Mouse (Mus musculus): Measurements from ENCODE around the gene Vars. TPM values are rescaled to one million over a fixed set of nuclear protein-coding genes. Genes with fewer than 3 reads are reported as not detected.
"Not testable (repeated sequence)": the region's sequence is repeated elsewhere in the genome, so short reads cannot be mapped to it uniquely, and the experiment has no call there.

Gene Vars
- total and polyA plus RNA-seq, 2 experiments from 2014 or later = 40.9 to 97.8 TPM

DNA sequence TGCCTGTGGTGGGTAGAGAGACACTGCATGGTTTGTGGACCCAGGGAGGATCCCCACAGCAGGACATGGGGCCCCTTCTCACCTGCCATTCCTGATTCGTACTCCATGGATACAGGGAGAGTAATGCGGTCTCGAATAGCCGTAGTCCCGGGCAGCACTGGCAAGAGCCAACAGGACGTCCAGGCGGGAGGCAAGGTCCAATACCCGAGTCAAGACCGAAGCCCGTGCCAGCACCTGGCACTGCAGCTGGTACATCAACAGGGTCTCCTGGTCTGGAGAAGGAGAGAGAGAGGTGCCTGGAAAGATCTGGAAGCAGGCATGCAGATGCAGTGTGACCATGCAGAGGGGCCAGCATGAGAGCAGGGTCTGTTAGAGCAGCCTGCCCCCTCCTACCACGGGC, 30.5 kb downstream of the Vars start:
- WGBS = 90% methylated on average over 11 of the region's 11 CpGs
- no peak overlapping the region for H3K4me2 ChIP-seq (ENCODE audit: low read depth, low read length, poor library complexity, severe bottlenecking)
- no peaks in the 10 kb centered on the region for H3K9me3 ChIP-seq (ENCODE audit: low read length)
- no peak for TF ChIP-seq CTCF (IDR thresholded peaks at IDR 0.05)
- no peak for ATAC-seq (ENCODE audit: low FRiP score)
- no peaks in the 10 kb centered on the region for H3K27me3 ChIP-seq (ENCODE audit: insufficient read depth, low read length)
- no peaks in the 10 kb centered on the region for H3K36me3 ChIP-seq (ENCODE audit: insufficient read depth, low read length)
- no peak overlapping the region for H3K9ac ChIP-seq (replicated peaks; ENCODE audit: low read length, poor library complexity, severe bottlenecking)
- H3K27ac ChIP-seq (ENCODE audit: low read depth, low read length) = no peak overlapping the region
- no peak overlapping the region for H3K4me3 ChIP-seq (ENCODE audit: low read depth, low read length)
- no peak for DNase-seq (ENCODE audit: low spot score)
- no peaks in the 10 kb centered on the region for H3K4me1 ChIP-seq (ENCODE audit: insufficient read depth, low read length)

DNA sequence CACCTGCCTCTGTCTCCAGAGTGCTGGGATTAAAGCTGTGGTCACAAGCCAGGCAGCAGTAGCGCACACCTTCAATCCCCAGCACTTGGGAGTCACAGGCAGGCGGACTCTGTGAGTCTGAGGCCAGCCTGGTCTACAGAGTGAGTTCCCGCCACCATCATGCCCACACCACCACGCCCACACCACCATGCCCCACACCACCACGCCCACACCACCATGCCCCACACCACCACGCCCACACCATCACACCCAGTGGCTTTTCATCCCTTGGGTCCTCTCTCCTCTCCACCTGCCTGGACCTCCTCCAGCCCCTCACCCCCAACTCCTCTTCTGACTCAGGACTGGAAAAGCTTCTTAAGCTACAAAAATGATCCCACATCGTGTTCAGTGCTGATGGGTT, 31.1 kb downstream of the Vars start:
- 91% methylated on average over 7 of the region's 7 CpGs for WGBS

DNA sequence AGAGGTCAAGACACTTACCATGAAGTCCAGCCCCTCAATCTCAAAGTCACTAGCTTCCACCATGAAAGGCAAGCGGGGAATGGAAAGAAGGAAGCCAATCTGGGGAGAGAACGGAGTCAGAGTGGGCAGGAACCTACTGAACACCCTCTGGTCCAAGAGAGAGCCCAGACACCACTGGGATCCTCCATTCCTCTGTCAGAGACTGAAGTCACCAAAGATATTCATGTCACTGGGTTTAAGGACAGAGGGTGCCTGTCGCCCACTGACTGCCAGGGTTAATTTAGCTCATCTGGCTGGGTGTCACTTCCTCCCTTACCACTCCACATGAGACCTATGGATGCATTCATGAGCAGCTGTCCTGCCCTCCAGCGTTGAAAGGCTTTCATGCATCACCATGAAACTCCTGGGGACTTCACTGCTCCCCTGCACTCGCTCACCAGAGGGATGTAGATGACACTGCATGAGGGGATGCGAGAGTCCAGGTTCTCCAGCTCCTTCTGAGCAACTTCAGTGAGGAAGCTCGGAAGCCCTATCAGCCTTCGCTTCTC, 31.6 kb downstream of the Vars start:
- no peak for DNase-seq (ENCODE audit: low spot score)
- Histone ChIP-seq H3K9ac (replicated peaks; ENCODE audit: low read length, poor library complexity, severe bottlenecking) (no peak overlapping the region), H3K36me3 (ENCODE audit: insufficient read depth, low read length) (no peaks in the 10 kb centered on the region), H3K9me3 (ENCODE audit: low read length) (no peaks in the 10 kb centered on the region), H3K27ac (ENCODE audit: low read depth, low read length) (no peak overlapping the region), H3K4me1 (ENCODE audit: insufficient read depth, low read length) (no peaks in the 10 kb centered on the region), H3K4me2 (ENCODE audit: low read depth, low read length, poor library complexity, severe bottlenecking) (no peak overlapping the region), H3K4me3 (ENCODE audit: low read depth, low read length) (no peak overlapping the region), H3K27me3 (ENCODE audit: insufficient read depth, low read length) (no peaks in the 10 kb centered on the region)
- ATAC-seq (ENCODE audit: low FRiP score) = no peak
- 75% methylated on average over 8 of the region's 8 CpGs for WGBS
- TF ChIP-seq CTCF (IDR thresholded peaks at IDR 0.05) = no peak

More for the DNA sequence above, 31.1 kb downstream of the Vars start:
- no peak overlapping the region for H3K4me3 ChIP-seq (ENCODE audit: low read depth, low read length)
- no peaks in the 10 kb centered on the region for H3K27me3 ChIP-seq (ENCODE audit: insufficient read depth, low read length)
- DNase-seq (ENCODE audit: low spot score) (no peak), ATAC-seq (ENCODE audit: low FRiP score) (no peak)
- no peaks in the 10 kb centered on the region for H3K9me3 ChIP-seq (ENCODE audit: low read length)
- no peaks in the 10 kb centered on the region for H3K4me1 ChIP-seq (ENCODE audit: insufficient read depth, low read length)
- no peaks in the 10 kb centered on the region for H3K36me3 ChIP-seq (ENCODE audit: insufficient read depth, low read length)
- no peak overlapping the region for H3K4me2 ChIP-seq (ENCODE audit: low read depth, low read length, poor library complexity, severe bottlenecking)
- no peak overlapping the region for H3K9ac ChIP-seq (replicated peaks; ENCODE audit: low read length, poor library complexity, severe bottlenecking)
- H3K27ac ChIP-seq (ENCODE audit: low read depth, low read length) = no peak overlapping the region
- TF ChIP-seq CTCF (IDR thresholded peaks at IDR 0.05) = no peak

DNA sequence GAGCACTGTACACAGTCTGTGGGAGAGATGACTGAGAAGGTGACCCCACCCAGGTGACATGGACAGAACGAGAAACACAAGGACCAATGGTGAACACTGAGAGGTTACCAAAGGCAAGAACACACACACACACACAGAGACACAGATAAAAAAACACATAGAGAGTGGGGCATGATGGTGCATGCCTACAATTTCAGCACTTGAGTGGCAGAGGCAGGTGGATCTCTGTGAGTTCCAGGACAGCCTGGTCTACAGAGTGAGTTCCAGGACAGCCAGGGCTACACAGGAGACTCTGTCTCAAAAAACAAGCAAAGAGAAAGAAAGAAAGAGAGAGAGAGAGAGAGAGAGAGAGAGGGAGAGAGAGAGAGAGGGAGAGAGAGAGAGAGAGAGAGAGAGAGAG, 32.9 kb downstream of the Vars start:
- not testable (repeated sequence) for H3K9me3 ChIP-seq (ENCODE audit: low read length); H3K36me3 ChIP-seq (ENCODE audit: insufficient read depth, low read length); H3K27ac ChIP-seq (ENCODE audit: low read depth, low read length); ATAC-seq (ENCODE audit: low FRiP score); DNase-seq (ENCODE audit: low spot score); H3K4me2 ChIP-seq (ENCODE audit: low read depth, low read length, poor library complexity, severe bottlenecking); H3K9ac ChIP-seq (replicated peaks; ENCODE audit: low read length, poor library complexity, severe bottlenecking); H3K4me1 ChIP-seq (ENCODE audit: insufficient read depth, low read length); H3K4me3 ChIP-seq (ENCODE audit: low read depth, low read length); H3K27me3 ChIP-seq (ENCODE audit: insufficient read depth, low read length)
- 77% methylated on average over 1 of the region's 1 CpGs for WGBS

DNA sequence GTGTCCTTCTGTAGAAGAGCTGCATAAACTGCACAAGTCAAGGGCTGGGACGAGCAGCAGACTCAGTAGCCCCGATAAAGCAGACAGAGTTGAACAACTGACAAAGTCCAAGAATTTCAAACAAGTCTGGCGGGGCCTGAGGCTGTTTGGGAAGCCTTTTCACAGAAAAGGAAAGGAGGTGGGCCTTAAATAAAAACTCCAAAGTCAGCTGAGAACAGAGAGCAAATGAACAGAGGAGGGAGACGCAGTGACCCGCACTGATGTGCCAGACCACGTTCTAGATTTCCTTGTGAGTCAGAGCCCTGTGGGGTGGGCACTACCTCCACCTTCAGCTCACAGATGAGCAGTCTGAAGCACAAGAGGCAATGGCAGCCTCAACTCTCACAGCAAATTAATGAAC, 34.1 kb downstream of the Vars start:
- TF ChIP-seq CTCF (IDR thresholded peaks at IDR 0.05) = no peak

DNA sequence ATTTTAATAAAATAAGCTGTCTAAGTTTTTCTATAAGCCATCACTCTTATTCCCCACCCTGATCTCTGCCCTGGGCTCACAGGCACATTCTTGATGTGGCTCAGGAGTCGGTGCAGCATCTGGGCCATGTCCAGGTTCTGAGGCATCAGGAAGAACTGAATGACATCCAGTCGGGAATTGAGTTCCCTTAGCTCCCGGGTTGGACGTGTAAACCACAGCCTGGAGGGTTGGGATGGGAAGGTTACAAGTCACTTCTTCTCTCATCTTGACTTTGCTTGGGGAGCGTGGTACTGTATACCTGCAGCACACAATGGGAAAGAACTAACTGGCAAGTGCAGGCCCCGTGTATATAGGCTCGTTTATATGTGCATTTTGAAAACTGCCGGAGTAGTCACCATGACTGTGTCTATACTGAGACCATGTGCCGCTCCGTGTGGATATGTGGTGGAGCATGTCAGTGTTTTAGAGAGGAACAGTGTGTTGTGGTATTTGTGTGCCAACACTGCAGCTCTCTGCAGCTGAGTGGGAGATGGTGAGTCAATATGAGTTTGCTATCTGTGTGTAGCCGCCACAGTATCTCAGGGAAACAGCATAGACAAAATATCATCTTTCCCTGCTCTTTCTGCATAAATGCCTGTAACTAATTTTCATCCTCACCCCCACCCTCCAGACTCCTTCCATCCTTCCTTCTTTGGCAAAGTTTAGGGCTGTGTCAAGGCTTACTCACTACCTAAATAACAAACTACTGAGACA, 38.5 kb downstream of the Vars start:
- no peaks in the 10 kb centered on the region for H3K4me1 ChIP-seq (ENCODE audit: insufficient read depth, low read length)
- no peak overlapping the region for H3K4me2 ChIP-seq (ENCODE audit: low read depth, low read length, poor library complexity, severe bottlenecking)
- H3K27me3 ChIP-seq (ENCODE audit: insufficient read depth, low read length) = no peaks in the 10 kb centered on the region
- TF ChIP-seq CTCF (IDR thresholded peaks at IDR 0.05) = no peak
- H3K4me3 ChIP-seq (ENCODE audit: low read depth, low read length) = no peak overlapping the region
- ATAC-seq (ENCODE audit: low FRiP score) = no peak
- no peak overlapping the region for H3K27ac ChIP-seq (ENCODE audit: low read depth, low read length)
- H3K9me3 ChIP-seq (ENCODE audit: low read length) = no peaks in the 10 kb centered on the region
- H3K9ac ChIP-seq (replicated peaks; ENCODE audit: low read length, poor library complexity, severe bottlenecking) = no peak overlapping the region
- DNase-seq (ENCODE audit: low spot score) = no peak
- WGBS = 90% methylated on average over 11 of the region's 11 CpGs
- H3K36me3 ChIP-seq (ENCODE audit: insufficient read depth, low read length) = no peaks in the 10 kb centered on the region

More for the DNA sequence above, 34.1 kb downstream of the Vars start:
- Histone ChIP-seq H3K27ac (ENCODE audit: low read depth, low read length) (no peak overlapping the region), H3K4me3 (ENCODE audit: low read depth, low read length) (no peak overlapping the region), H3K9ac (replicated peaks; ENCODE audit: low read length, poor library complexity, severe bottlenecking) (no peak overlapping the region), H3K4me1 (ENCODE audit: insufficient read depth, low read length) (no peaks in the 10 kb centered on the region), H3K36me3 (ENCODE audit: insufficient read depth, low read length) (no peaks in the 10 kb centered on the region), H3K9me3 (ENCODE audit: low read length) (no peaks in the 10 kb centered on the region), H3K4me2 (ENCODE audit: low read depth, low read length, poor library complexity, severe bottlenecking) (no peak overlapping the region), H3K27me3 (ENCODE audit: insufficient read depth, low read length) (no peaks in the 10 kb centered on the region)
- ATAC-seq (ENCODE audit: low FRiP score) (no peak), DNase-seq (ENCODE audit: low spot score) (no peak)
- 81% methylated on average over 6 of the region's 6 CpGs for WGBS
